Mouse (Mus musculus) stomach, postnatal 0 days (tissue): ENCODE data around the gene Spaca4. TPM values are rescaled to one million over a fixed set of nuclear protein-coding genes. Genes with fewer than 3 reads are reported as not detected.

ENCODE experiments used
- ATAC-seq: fragments of 200-750 bp; cut with Nextera tagmentation; 2 replicates; pipeline ENCODE4 v1.8.0; 2017; ENCODE audit not compliant: low FRiP score, low TSS enrichment
- DNase-seq: peaks from one replicate; pipeline ENCODE4 v3.0.0-alpha.2; 2016; ENCODE audit warnings: low spot score
- H3K27ac ChIP-seq: fragments of 300-500 bp; sonication (generic); replicated peaks from 2 replicates; pipeline ENCODE4 v1.5.1; 2014; ENCODE audit warnings: mild to moderate bottlenecking, control low read depth
- H3K27me3 ChIP-seq: fragments of 300-500 bp; sonication (generic); 2 replicates; pipeline ENCODE4 v1.6.1; 2014; ENCODE audit warnings: low read length; ENCODE audit not compliant: control insufficient read depth, insufficient read depth
- H3K36me3 ChIP-seq: fragments of 300-500 bp; sonication (generic); 2 replicates; pipeline ENCODE4 v1.6.1; 2014; ENCODE audit warnings: low read length, mixed read lengths; ENCODE audit not compliant: control insufficient read depth, insufficient read depth
- H3K4me1 ChIP-seq: fragments of 300-500 bp; sonication (generic); replicated peaks from 2 replicates; pipeline ENCODE4 v1.6.1; 2014; ENCODE audit warnings: antibody characterized with exemption; ENCODE audit not compliant: control insufficient read depth, insufficient read depth
- H3K4me2 ChIP-seq: fragments of 300-500 bp; sonication (generic); replicated peaks from 2 replicates; pipeline ENCODE4 v1.6.1; 2014; ENCODE audit warnings: low read depth, mild to moderate bottlenecking, control low read depth, moderate library complexity
- H3K4me3 ChIP-seq: fragments of 300-500 bp; sonication (generic); 2 replicates; pipeline ENCODE4 v1.5.1; 2014; ENCODE audit warnings: low read depth, low read length, control low read depth
- H3K9ac ChIP-seq: fragments of 300-500 bp; sonication (generic); 2 replicates; pipeline ENCODE4 v1.6.1; 2014; ENCODE audit warnings: mild to moderate bottlenecking, low read length, control low read depth, mixed read lengths
- H3K9me3 ChIP-seq: fragments of 300-500 bp; sonication (generic); 2 replicates; pipeline ENCODE4 v1.6.1; 2016; ENCODE audit warnings: low read length; ENCODE audit not compliant: control insufficient read depth
- CTCF ChIP-seq: IDR thresholded peaks from 2 replicates; pipeline ENCODE4 v1.5.1; 2016; ENCODE audit warnings: antibody characterized with exemption, low read depth, mild to moderate bottlenecking, moderate library complexity
- EP300 ChIP-seq: optimal IDR thresholded peaks from 2 replicates; pipeline ENCODE3; 2016; ENCODE audit warnings: antibody characterized with exemption
- WGBS: fragments of 180-500 bp; shearing (Covaris S2); extraction: QIAGEN DNeasy Blood & Tissue Kit; methylation state at CpG from one replicate; pipeline ENCODE4 v1.1.7; 2014; 5-methylcytosine and 5-hydroxymethylcytosine counted together
- polyA plus RNA-seq: library from polyadenylated mRNA; unstranded; fragments of >200 nt; fragmentation: Nextera tagmentation; extraction: Ambion mirVana; gene quantifications from 2 replicates; pipeline ENCODE4 v1.2.1, GENCODE M21; 2015

Gene Spaca4
- polyA plus RNA-seq, 1 experiment from 2014 or later, result 0.56 TPM

GRCm38 (mm10) chr7:45721234-45721571 lies 4.4 kb downstream of the Spaca4 start:
- peaks cover 22% of the 10 kb centered on the region for H3K36me3 ChIP-seq
- no peak for ATAC-seq
- no peak for TF ChIP-seq EP300
- TF ChIP-seq CTCF, result no peak
- DNase-seq, result no peak
- WGBS, result 48% methylated on average over 7 of the region's 7 CpGs
- H3K27me3 ChIP-seq, result no peaks in the 10 kb centered on the region
- peak overlapping the region; percentile 78 for H3K27ac ChIP-seq
- H3K4me2 ChIP-seq, result peak overlapping the region; percentile 35
- H3K4me1 ChIP-seq, result peaks cover 6% of the 10 kb centered on the region; the same call in 1 of the 2 replicates
- peak overlapping the region; percentile 59 for H3K9ac ChIP-seq
- peak overlapping the region; percentile 27 for H3K4me3 ChIP-seq
- no peaks in the 10 kb centered on the region for H3K9me3 ChIP-seq

DNA sequence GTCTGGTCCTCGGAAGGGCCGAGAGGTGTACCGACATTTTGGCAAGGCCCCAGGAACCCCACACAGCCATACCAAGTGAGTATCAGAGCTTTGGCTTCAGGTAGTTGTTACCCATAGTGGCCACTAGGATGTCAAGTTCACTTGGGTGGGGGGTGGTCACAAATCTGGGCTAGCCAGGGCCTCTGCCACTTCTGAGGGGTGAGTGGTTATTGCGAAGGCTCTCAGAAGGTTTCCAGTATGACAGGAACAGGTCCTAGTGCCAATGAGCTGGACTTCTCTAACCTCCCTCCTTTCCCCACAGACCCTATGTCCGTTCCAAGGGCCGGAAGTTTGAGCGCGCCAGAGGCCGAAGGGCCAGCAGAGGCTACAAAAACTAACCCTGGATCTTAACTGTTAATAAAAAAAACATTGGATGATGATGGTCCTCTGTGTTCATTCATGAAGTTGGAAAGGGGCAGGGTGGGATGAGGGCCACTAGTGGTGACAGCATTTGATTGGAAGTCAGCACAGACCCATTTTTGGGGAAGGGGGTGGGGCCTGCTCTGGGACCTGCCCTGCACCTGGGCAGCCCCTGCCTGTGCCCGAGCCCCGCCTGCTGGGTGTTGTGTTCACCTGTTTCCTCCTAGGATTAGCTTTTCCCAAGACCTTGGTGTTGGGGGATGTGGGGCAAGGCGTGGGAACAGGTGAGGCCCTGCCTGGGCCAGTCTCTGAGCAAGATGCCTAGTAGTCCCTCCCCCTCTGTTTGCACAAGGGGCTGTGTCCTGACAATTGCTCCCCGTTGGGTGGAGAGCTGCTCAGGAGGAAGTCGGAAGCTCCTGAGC lies 5.0 kb downstream of the Spaca4 start, which contains the start of gene Fam83e:
TSS of gene Fam83e (plus strand) at position 800 of the 821 bp plus-strand sequence.
- peak within 1 kb of the TSS; percentile 59 for H3K9ac ChIP-seq
- H3K27me3 ChIP-seq, result no peaks in the 10 kb centered on the region
- WGBS, result 54% methylated on average over 13 of the region's 14 CpGs
- H3K4me2 ChIP-seq, result peak within 1 kb of the TSS; percentile 86
- peak; percentile 83 for ATAC-seq
- peak within 1 kb of the TSS; percentile 27 for H3K4me3 ChIP-seq
- peaks cover 11% of the 10 kb centered on the region; the same call in 1 of the 2 replicates for H3K4me1 ChIP-seq
- no peaks in the 10 kb centered on the region for H3K9me3 ChIP-seq
- DNase-seq, result peak; percentile 91
- peaks cover 22% of the 10 kb centered on the region for H3K36me3 ChIP-seq
- peak within 1 kb of the TSS; percentile 78 for H3K27ac ChIP-seq
- no peak for TF ChIP-seq EP300
- peak; percentile 52 for TF ChIP-seq CTCF

GRCm38 (mm10) chr7:45719738-45720412 lies 5.7 kb downstream of the Spaca4 start:
- no peak for ATAC-seq
- Histone ChIP-seq H3K4me3 (0 out of 2 replicates have a peak overlapping the region, but pooled peaks have one; percentile 79), H3K9me3 (no peaks in the 10 kb centered on the region), H3K4me2 (peak overlapping the region; percentile 86), H3K4me1 (peaks cover 13% of the 10 kb centered on the region; the same call in 1 of the 2 replicates), H3K27ac (peak overlapping the region; percentile 24; the same call in 1 of the 2 replicates), H3K27me3 (no peaks in the 10 kb centered on the region), H3K36me3 (peaks cover 22% of the 10 kb centered on the region), H3K9ac (no peak overlapping the region)
- 84% methylated on average over 15 of the region's 16 CpGs for WGBS
- TF ChIP-seq EP300 (no peak), CTCF (no peak)
- DNase-seq, result no peak

DNA sequence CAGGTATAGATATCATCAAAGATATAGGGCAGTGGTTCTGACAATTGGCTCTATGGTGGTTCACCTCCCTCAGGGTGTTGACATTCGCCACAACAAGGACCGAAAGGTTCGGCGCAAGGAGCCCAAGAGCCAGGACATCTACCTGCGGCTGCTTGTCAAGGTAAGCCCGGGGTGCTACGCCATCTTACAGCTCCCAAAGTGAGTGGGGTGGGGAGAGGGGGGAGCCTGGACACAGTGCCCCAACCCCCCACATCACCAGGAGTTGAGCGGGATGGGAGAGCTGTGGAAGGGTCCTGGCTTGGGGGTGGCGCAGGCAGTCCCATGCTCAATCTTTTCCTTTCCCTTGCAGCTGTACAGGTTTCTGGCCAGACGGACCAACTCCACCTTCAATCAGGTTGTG lies 6.4 kb downstream of the Spaca4 start:
- H3K4me2 ChIP-seq, result peak overlapping the region; percentile 86
- 68% methylated on average over 10 of the region's 10 CpGs for WGBS
- TF ChIP-seq EP300 (no peak), CTCF (no peak)
- H3K27ac ChIP-seq, result peak overlapping the region; percentile 95; the same call in 1 of the 2 replicates
- H3K9me3 ChIP-seq, result no peaks in the 10 kb centered on the region
- H3K27me3 ChIP-seq, result no peaks in the 10 kb centered on the region
- H3K9ac ChIP-seq, result peak overlapping the region; percentile 89
- ATAC-seq (no peak), DNase-seq (peak; percentile 16)
- peaks cover 13% of the 10 kb centered on the region; the same call in 1 of the 2 replicates for H3K4me1 ChIP-seq
- H3K36me3 ChIP-seq, result peaks cover 19% of the 10 kb centered on the region
- H3K4me3 ChIP-seq, result peak overlapping the region; percentile 79

GRCm38 (mm10) chr7:45718331-45718730 lies 7.3 kb downstream of the Spaca4 start:
- H3K27me3 ChIP-seq, result no peaks in the 10 kb centered on the region
- H3K27ac ChIP-seq, result peak overlapping the region; percentile 95
- no peak for TF ChIP-seq CTCF
- no peak for TF ChIP-seq EP300
- H3K4me1 ChIP-seq, result peaks cover 13% of the 10 kb centered on the region; the same call in 1 of the 2 replicates
- no peaks in the 10 kb centered on the region for H3K9me3 ChIP-seq
- peak overlapping the region; percentile 89 for H3K9ac ChIP-seq
- under 1% methylated on average over 20 of the region's 20 CpGs for WGBS
- H3K4me2 ChIP-seq, result peak overlapping the region; percentile 86
- peaks cover 16% of the 10 kb centered on the region for H3K36me3 ChIP-seq
- no peak for ATAC-seq
- H3K4me3 ChIP-seq, result peak overlapping the region; percentile 79
- DNase-seq, result no peak

GRCm38 (mm10) chr7:45717918-45718297 lies 7.7 kb downstream of the Spaca4 start, which contains the start of gene Sphk2:
Gene Sphk2, minus strand, starts transcription at chr7:45718002.
- TF ChIP-seq CTCF (peak; percentile 28; the same call in 1 of the 2 replicates), EP300 (peak; percentile 67)
- under 1% methylated on average over 41 of the region's 41 CpGs for WGBS
- Histone ChIP-seq H3K36me3 (peaks cover 17% of the 10 kb centered on the region; the same call in 1 of the 2 replicates), H3K9ac (peak within 1 kb of the TSS; percentile 89), H3K9me3 (no peaks in the 10 kb centered on the region), H3K4me3 (peak within 1 kb of the TSS; percentile 79), H3K4me2 (peak within 1 kb of the TSS; percentile 91), H3K27me3 (no peaks in the 10 kb centered on the region), H3K4me1 (peaks cover 13% of the 10 kb centered on the region; the same call in 1 of the 2 replicates), H3K27ac (peak within 1 kb of the TSS; percentile 95)
- ATAC-seq (peak; percentile 45), DNase-seq (peak; percentile 98)
